Mouse (Mus musculus) embryonic facial prominence, embryonic 14.5 days (tissue): Measurements from ENCODE around the gene Peli1. TPM values are rescaled to one million over a fixed set of nuclear protein-coding genes. Genes with fewer than 3 reads are reported as not detected.

ENCODE experiments used
- ATAC-seq: fragments of 200-750 bp; cut with Nextera tagmentation; 2 replicates; pipeline ENCODE4 v1.8.0; 2017; ENCODE audit warnings: low read depth, moderate number of reproducible peaks, moderate TSS enrichment
- DNase-seq: peaks from one replicate; pipeline ENCODE4 v3.0.0-alpha.2; 2015; ENCODE audit warnings: low spot score
- H3K27ac ChIP-seq: fragments of 300-500 bp; sonication (generic); replicated peaks from 2 replicates; pipeline ENCODE4 v1.5.1; 2014; ENCODE audit warnings: low read depth, mild to moderate bottlenecking, low read length, moderate library complexity
- H3K27me3 ChIP-seq: fragments of 300-500 bp; sonication (generic); replicated peaks from 2 replicates; pipeline ENCODE4 v1.6.1; 2014; ENCODE audit warnings: low read length; ENCODE audit not compliant: control insufficient read depth, insufficient read depth
- H3K36me3 ChIP-seq: fragments of 300-500 bp; sonication (generic); 2 replicates; pipeline ENCODE4 v1.6.1; 2014; ENCODE audit warnings: low read length, mixed read lengths; ENCODE audit not compliant: control insufficient read depth, insufficient read depth
- H3K4me1 ChIP-seq: fragments of 300-500 bp; sonication (generic); 2 replicates; pipeline ENCODE4 v1.6.1; 2014; ENCODE audit warnings: antibody characterized with exemption, low read length; ENCODE audit not compliant: control insufficient read depth, insufficient read depth
- H3K4me2 ChIP-seq: fragments of 300-500 bp; sonication (generic); 2 replicates; pipeline ENCODE4 v1.6.1; 2014; ENCODE audit warnings: low read depth, mild to moderate bottlenecking, low read length, moderate library complexity, mixed read lengths
- H3K4me3 ChIP-seq: fragments of 300-500 bp; sonication (generic); 2 replicates; pipeline ENCODE4 v1.5.1; 2014; ENCODE audit warnings: low read depth, mild to moderate bottlenecking, low read length
- H3K9ac ChIP-seq: fragments of 300-500 bp; sonication (generic); 2 replicates; pipeline ENCODE4 v1.6.1; 2014; ENCODE audit warnings: low read depth, mild to moderate bottlenecking, low read length, moderate library complexity, mixed read lengths
- H3K9me3 ChIP-seq: fragments of 300-500 bp; sonication (generic); 2 replicates; pipeline ENCODE4 v1.6.1; 2016; ENCODE audit warnings: low read length; ENCODE audit not compliant: control insufficient read depth
- WGBS: fragments of 180-500 bp; shearing (Covaris S2); extraction: QIAGEN DNeasy Blood & Tissue Kit; methylation state at CpG from one replicate; pipeline ENCODE4 v1.1.7; 2014; 5-methylcytosine and 5-hydroxymethylcytosine counted together
- polyA plus RNA-seq: library from polyadenylated mRNA; unstranded; fragments of >200 nt; fragmentation: Nextera tagmentation; extraction: Ambion mirVana; gene quantifications from 2 replicates; pipeline ENCODE4 v1.2.1, GENCODE M21; 2014

Gene Peli1
- polyA plus RNA-seq, 1 experiment from 2014 or later = 41.3 TPM

- WGBS = 81% methylated on average over 3 of the region's 3 CpGs
- no peak for ATAC-seq
Observed at GRCm38 (mm10) chr11:21116623-21117295, 25.7 kb downstream of the Peli1 start.

DNA sequence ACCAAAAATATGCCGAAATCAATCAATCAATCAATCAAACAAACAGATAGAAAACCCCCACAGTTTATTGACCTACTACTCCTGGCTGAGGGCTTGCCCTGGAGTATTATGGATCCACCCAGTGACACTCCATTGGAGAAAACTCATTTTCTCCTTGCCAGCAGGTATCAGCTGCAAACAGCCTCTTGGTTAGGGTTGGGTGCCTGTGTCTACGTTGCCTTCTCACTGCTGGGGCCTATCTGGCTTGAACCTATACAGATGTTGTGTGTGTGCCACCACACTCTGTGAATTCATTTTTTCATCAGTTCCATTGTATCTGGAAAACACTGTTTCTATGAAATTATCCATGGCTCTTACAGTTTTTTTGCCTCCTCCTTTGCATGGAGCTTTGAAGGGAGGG, 30.6 kb downstream of the Peli1 start:
- Histone ChIP-seq H3K36me3 (no peaks in the 10 kb centered on the region), H3K4me2 (no peak overlapping the region), H3K27me3 (no peaks in the 10 kb centered on the region), H3K4me1 (no peaks in the 10 kb centered on the region), H3K9me3 (no peaks in the 10 kb centered on the region), H3K27ac (no peak overlapping the region), H3K9ac (no peak overlapping the region), H3K4me3 (no peak overlapping the region)
- DNase-seq (no peak), ATAC-seq (no peak)
- WGBS = 85% methylated on average over 2 of the region's 2 CpGs

More at GRCm38 (mm10) chr11:21116623-21117295, 25.7 kb downstream of the Peli1 start:
- Histone ChIP-seq H3K27ac (no peak overlapping the region), H3K36me3 (no peaks in the 10 kb centered on the region), H3K27me3 (no peaks in the 10 kb centered on the region), H3K9me3 (no peaks in the 10 kb centered on the region), H3K4me1 (no peaks in the 10 kb centered on the region), H3K4me2 (no peak overlapping the region), H3K9ac (no peak overlapping the region), H3K4me3 (no peak overlapping the region)
- DNase-seq = no peak

GRCm38 (mm10) chr11:21122399-21122798, 31.3 kb downstream of the Peli1 start:
- Histone ChIP-seq H3K27me3 (no peaks in the 10 kb centered on the region), H3K4me1 (no peaks in the 10 kb centered on the region), H3K27ac (no peak overlapping the region), H3K4me2 (no peak overlapping the region), H3K4me3 (no peak overlapping the region), H3K36me3 (no peaks in the 10 kb centered on the region), H3K9ac (no peak overlapping the region), H3K9me3 (0 out of 2 replicates have a peak, but pooled peaks cover under 1% of the 10 kb centered on the region)
- 75% methylated on average over 2 of the region's 2 CpGs for WGBS
- ATAC-seq (no peak), DNase-seq (no peak)

GRCm38 (mm10) chr11:21131692-21132091, 40.6 kb downstream of the Peli1 start:
- WGBS = 87% methylated on average over 2 of the region's 2 CpGs
- Histone ChIP-seq H3K27ac (no peak overlapping the region), H3K9ac (no peak overlapping the region), H3K36me3 (peaks cover 8% of the 10 kb centered on the region; the same call in 1 of the 2 replicates), H3K27me3 (no peaks in the 10 kb centered on the region), H3K4me3 (no peak overlapping the region), H3K4me1 (no peaks in the 10 kb centered on the region), H3K9me3 (peaks cover 12% of the 10 kb centered on the region; the same call in 1 of the 2 replicates), H3K4me2 (no peak overlapping the region)
- ATAC-seq = no peak
- DNase-seq = no peak

GRCm38 (mm10) chr11:21134875-21135451, 43.9 kb downstream of the Peli1 start:
- 86% methylated on average over 2 of the region's 2 CpGs for WGBS
- H3K4me1 ChIP-seq = no peaks in the 10 kb centered on the region
- no peak overlapping the region for H3K4me2 ChIP-seq
- no peaks in the 10 kb centered on the region for H3K27me3 ChIP-seq
- H3K4me3 ChIP-seq = no peak overlapping the region
- H3K9me3 ChIP-seq = no peaks in the 10 kb centered on the region
- DNase-seq = no peak
- no peak overlapping the region for H3K9ac ChIP-seq
- H3K27ac ChIP-seq = no peak overlapping the region
- H3K36me3 ChIP-seq = peaks cover 27% of the 10 kb centered on the region; the same call in 1 of the 2 replicates
- no peak for ATAC-seq

- Histone ChIP-seq H3K27ac (no peak overlapping the region), H3K9me3 (no peaks in the 10 kb centered on the region), H3K9ac (no peak overlapping the region), H3K4me3 (no peak overlapping the region), H3K27me3 (no peaks in the 10 kb centered on the region), H3K36me3 (peaks cover 47% of the 10 kb centered on the region), H3K4me2 (no peak overlapping the region), H3K4me1 (no peaks in the 10 kb centered on the region)
- WGBS = 100% methylated on average over 1 of the region's 1 CpGs
- ATAC-seq = no peak
- no peak for DNase-seq
Observed at GRCm38 (mm10) chr11:21139453-21139852, 48.4 kb downstream of the Peli1 start.

- H3K36me3 ChIP-seq = peaks cover 48% of the 10 kb centered on the region
- WGBS = 84% methylated on average over 7 of the region's 7 CpGs
Observed at GRCm38 (mm10) chr11:21141242-21141641, 50.2 kb downstream of the Peli1 start.

GRCm38 (mm10) chr11:21141755-21142154, 50.7 kb downstream of the Peli1 start:
- H3K9me3 ChIP-seq = no peaks in the 10 kb centered on the region

More at GRCm38 (mm10) chr11:21141242-21141641, 50.2 kb downstream of the Peli1 start:
- DNase-seq = no peak
- Histone ChIP-seq H3K9me3 (no peaks in the 10 kb centered on the region), H3K4me3 (no peak overlapping the region), H3K9ac (no peak overlapping the region), H3K4me2 (no peak overlapping the region), H3K4me1 (no peaks in the 10 kb centered on the region), H3K27me3 (no peaks in the 10 kb centered on the region), H3K27ac (no peak overlapping the region)
- ATAC-seq = no peak

DNA sequence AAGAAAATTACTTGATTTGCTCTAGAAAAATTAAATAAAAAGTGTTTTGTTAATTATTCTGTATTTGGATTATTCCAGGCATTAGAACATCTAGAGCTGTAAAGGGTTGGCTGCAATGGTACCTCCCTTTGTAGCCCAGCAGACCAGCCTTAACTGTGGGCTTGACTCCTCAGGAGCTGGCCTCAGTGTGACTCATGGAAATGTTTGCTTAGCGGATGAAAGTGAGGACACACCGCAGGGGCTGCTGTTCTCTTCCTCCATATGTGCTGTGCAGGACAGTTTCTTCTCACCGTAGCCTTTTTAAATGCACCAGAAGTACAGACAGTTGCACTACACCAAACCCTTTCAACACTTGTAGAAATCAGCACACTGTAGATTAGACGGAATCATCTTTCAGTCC, 58.4 kb downstream of the Peli1 start:
- Histone ChIP-seq H3K4me2 (no peak overlapping the region), H3K36me3 (peaks cover 62% of the 10 kb centered on the region), H3K4me3 (no peak overlapping the region), H3K9me3 (no peaks in the 10 kb centered on the region), H3K27me3 (no peaks in the 10 kb centered on the region), H3K27ac (no peak overlapping the region), H3K9ac (no peak overlapping the region), H3K4me1 (no peaks in the 10 kb centered on the region)
- WGBS = 91% methylated on average over 4 of the region's 4 CpGs
- ATAC-seq (no peak), DNase-seq (no peak)

More at GRCm38 (mm10) chr11:21141755-21142154, 50.7 kb downstream of the Peli1 start:
- Histone ChIP-seq H3K4me2 (no peak overlapping the region), H3K9ac (no peak overlapping the region), H3K36me3 (peaks cover 51% of the 10 kb centered on the region), H3K27me3 (no peaks in the 10 kb centered on the region), H3K4me3 (no peak overlapping the region), H3K27ac (no peak overlapping the region), H3K4me1 (no peaks in the 10 kb centered on the region)
- ATAC-seq = no peak
- no peak for DNase-seq
- WGBS = 93% methylated on average over 4 of the region's 4 CpGs
